Mouse (Mus musculus): Measurements from ENCODE around the gene Npas3.

The Npas3 gene

DNA sequence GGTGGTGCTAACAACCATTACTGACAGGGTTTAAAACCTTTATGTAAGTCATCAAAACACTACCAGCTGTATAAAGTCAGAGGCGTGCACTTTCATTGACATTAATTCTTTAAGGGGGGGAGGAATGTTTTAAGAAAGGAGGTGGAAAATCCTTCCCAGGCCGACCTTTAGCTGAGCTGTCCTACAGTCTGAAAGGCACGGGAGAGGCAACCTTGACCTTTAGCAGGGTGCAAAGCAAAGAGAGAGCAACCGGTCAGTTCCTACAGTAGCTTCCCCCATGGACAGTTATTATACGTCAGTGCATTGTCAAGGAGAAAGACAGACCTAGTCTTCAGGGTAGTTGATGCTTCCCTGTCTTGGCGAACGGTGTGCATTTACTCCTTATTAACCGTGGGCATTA, 756.1 kb downstream of the Npas3 start:
- no peak for DNase-seq

DNA sequence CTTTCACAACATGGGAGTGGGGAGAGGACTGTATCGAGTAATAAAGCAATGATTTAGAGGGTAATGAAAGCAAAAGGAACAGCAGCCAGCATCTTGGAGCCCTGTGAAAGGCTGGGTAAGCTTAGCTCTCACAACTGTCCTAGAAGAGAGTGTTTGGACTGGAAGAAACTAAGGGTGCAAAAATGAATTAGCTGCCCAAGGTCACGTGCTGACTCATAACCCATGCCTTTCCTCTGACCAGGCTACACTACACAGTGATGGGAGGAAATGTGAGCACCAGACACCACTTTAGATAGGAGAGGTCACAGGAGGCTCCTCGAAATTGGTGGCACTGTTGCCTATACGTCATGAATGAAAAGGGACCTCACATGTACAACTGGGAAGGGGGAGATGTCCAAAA, 757.1 kb downstream of the Npas3 start:
- DNase-seq = no peak

DNA sequence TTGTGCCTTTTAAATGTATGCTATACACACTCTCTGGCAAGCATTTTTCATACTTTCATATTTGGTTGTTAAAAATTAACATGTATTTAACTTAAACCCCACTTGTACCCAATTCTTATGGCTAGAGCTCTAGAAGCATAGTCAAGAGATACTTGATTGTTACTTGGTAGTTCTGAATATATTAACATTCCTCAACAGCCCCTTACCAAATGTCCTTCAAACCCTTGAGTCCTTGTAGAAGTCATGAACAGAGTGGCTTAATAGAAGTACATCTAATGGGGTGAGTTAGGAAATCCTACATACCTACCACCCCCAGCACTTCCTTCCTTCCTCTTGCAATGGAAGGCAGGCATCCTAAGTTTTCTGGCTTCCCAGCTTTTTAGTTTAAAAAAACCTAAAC, 766.8 kb downstream of the Npas3 start:
- DNase-seq = no peak

DNA sequence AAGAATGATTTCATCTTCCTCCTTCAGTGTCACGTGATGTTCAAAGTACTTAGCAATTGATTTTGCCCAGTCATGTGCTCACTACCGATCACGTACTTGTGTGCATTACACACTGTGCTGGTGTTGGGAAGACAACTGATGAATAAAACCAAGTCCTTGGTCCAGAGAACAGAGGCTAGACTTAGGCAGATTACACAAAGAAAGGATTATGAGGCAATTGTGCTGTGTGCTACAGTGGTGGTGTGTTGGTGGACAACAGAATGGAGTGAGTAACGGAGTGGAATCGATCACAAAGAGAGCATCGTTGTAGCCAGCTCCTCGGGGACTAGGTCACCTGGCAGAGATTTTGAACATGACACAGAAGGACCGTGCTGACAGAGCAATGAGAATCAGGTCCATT, 769.5 kb downstream of the Npas3 start:
- no peak for DNase-seq

DNA sequence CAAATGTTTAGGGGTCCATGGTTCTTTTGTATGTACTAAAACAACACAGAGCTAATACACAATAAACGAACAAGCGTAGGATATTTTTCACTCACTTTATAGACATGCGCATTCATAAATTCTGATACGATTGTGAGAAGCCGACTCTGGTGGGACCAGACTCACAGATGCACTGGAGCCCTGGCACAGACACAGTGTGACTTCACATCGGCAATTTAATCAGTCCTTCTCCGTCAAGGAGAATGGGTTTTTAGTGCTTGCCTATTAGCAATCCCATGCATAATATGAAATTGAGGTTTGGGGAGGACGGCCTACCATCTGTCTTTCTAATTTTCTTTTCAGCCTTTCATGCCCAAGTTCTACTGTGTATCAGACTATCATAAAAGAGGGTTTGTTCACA, 771.5 kb downstream of the Npas3 start:
- no peak for DNase-seq

DNA sequence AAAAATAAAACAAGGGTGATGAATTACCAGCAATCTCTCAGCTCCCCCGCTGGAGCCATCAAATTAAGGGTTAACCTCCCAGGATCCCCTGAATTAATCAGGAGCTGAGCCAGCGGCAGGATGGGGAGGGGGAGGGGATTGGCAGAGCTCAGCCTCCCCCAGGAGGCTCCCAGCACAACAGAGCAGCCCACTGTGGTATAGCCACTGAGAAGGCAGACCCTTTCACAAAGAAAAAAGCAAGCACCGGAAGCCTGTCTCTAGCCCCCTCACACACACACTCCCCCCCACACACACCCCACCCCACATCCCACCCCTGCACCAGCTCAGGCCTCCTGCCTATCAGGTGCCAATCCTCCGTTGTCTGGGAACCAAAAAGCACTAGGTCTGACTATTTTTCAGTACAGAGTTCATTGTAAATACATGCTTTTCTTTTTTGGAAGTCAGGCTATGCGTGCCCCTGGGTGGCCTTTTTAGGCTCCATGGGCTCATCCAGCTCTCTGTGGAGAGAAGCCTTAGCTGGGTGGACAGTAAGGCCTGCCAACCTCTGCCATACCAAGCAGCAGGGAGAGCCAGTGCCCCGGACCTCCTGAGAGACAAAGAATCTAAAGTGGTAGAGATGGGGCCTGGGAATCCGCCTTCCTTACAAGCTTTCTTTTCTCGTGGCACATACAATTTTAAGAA, 786.3 kb downstream of the Npas3 start:
- DNase-seq = peak; percentile 63 to 79

DNA sequence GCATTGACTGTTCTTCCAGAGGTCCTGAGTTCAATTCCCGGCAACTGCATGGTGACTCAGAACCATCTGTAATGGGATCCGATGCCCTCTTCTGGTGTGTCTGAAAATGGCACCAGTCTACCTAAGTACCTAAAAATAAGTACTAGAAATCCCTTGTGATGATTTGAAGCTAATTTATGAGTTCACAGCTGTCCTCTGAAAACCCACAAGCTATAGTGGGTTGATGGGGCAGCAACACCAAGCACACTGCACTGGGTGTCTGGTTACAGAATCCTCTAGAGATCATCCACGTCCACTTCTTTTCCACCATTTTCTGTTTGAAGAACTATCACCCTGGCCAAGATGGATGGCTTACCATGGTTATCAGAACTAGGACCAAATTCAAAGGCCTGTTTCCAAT, 789.1 kb downstream of the Npas3 start:
- DNase-seq = no peak

DNA sequence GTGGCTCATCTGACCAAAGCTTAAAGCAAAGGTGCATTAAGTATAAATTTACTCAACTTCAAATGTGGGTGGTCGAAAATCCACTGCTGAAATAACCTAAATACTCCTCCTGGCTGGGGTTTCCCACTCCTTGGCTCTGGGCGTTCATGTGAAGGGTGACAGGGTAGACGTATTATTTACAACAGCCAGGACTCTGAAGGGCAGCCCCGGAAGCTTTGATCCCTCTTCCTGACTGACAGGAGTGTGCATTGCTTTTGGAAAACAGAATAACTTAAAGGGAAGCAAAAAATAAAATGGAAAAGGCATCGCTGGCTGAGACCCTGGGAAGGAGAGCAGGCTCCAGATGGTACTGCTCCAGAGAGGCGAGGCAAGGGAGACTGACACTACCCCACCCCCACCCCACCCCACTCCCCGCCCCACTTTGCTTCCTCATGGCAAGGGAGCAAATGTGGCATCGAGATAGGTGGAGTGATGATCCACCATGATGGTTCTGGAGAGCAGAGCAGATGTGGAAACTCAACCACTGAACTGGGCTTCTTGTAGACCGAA, 794.6 kb downstream of the Npas3 start:
- DNase-seq = no peak

DNA sequence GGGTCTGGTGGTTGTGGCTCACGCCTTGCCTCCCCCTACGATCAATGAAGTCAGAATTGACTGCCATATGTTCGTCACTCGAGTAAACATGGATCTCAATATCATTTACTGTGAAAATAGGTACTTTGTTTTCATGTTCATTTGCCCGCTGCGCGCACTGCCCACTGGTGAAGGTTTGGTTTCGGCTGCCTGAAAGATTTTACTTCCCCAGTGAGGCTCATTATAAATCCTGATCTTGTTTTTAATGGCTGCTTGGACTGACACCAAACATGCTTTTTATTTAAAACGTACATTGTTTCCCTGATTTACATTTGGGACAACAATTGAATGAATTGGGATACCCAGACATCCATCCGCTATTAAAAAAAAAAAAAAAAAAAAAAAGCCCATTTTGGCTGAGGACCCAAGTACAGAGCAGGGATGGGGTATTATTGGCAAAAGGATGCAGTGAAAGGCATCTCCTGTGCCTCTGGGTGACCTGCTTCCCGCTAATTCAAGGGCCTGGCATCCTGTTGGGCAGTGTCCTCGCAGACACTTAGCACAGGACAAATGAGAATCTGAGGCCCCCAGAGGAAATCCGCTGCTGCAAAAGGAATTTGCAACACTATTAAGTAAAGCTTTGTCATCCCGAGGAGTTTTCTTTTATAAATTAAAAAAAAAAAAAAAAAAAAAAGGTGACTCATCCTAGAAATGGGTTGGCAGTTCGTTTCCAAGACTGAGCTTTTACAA, 796.3 kb downstream of the Npas3 start:
- DNase-seq = no peak

DNA sequence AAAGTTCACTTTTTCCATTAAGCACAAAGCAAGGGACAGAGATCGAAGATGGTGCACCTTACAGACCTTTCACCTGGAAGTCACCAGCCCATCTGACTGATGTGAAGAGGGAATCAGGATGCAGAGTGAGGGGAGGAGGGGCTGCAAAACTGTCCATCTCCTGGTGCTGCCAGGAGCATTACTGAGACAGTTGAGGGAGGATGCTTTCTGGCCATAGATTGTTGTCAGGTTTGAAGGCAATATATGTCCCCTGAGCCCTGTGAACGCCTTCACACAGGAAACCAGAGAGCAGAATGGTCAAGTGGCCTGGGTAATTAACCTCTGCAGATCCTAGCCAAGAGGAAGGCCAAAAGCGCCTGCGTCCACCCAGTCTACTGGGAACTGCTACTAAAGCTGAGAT, 796.9 kb downstream of the Npas3 start:
- no peak for DNase-seq

DNA sequence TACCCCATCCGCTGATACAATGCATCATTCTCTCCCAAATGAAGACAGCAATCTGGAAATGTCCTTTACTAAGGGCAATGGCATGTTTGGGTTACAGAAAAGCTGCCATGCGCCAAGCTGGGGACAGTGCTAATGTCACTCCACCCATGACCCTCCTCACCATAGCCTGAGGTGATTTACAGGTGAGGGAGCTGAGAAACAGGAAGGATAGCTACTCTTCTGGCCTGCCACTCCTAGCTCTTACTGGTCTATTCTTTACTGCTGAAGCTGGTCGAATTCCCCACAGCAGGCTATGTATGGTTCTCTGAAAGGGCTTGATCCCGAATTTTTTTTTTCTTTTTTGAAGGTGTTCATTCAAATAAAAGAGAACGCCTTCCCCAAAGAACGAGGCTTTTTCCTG, 798.3 kb downstream of the Npas3 start:
- DNase-seq = no peak

DNA sequence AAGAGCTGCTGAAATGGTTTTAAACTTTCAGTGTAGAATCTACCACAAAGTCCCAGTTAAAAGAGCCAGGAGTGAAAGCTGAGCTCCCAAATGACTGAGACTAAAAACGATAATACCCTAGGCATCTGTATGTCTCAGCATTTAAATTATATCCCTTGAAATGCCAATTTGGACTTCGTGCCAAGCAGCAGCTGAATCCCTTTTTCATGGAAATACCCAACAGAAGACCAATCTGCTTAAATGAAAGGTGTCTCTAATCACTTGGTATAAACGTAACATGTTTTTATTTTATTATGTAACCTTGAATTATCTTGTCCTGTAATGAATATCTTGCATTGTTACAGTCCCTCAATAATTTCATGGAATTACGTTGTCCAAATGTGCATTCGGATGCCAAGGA, 799.6 kb downstream of the Npas3 start:
- no peak for DNase-seq

DNA sequence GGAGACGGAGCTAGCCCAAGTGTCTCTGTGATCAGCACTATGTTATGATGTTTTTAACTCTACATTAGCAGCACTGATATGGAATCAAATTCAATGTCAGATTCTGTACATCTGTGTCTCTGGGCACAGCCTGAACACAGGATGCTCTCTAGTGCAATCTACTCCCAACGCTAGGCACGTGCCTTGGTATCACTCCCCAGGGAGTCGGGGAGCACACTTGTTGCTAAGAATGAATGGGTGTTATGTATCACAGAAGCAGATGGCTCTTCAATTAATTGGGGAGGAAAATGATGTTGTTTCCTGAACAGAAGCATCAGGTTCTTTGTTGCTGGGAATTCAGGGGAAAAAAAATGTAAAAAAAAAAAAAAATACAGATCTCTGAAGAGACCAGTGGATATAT, 801.4 kb downstream of the Npas3 start:
- no peak for DNase-seq

DNA sequence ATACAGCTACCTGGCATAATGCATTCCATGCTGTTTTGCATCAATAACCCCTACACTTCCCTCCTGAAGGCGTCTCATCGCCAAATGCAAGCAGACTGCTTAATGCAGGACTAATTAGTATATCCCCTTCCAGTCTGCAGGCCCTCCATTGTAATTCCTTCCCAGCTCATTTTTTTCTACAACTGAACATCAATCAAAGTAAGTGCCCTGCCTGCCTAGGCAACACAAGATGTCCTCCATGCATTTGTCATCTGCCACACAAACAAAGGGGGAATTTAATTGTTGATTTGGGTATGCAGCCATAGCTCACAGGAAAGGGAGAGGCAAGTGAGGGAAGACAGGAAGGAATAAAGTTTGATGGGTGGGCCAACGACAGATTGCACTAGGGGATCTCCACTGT, 804.5 kb downstream of the Npas3 start:
- DNase-seq = no peak

DNA sequence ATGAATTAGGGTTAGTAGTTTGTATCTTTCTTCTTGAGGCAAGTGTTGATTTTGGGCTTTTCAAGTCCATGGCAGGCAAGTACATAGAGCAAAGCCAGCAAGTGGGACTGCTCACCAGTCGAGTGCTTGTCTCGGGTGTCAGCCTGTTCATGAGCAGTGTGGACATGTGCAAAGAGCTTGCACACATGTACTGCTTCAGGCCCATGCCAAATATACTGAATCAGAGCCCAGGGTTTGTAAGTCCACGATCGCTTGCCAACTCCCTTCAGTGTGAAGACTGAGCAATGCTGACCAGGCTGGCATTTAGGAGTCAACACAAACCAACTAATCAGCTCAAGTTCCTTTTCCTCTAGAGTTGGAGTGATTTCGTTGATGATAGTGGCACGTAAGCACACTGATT, 805.1 kb downstream of the Npas3 start:
- peak; percentile 65 to 73 for DNase-seq

DNA sequence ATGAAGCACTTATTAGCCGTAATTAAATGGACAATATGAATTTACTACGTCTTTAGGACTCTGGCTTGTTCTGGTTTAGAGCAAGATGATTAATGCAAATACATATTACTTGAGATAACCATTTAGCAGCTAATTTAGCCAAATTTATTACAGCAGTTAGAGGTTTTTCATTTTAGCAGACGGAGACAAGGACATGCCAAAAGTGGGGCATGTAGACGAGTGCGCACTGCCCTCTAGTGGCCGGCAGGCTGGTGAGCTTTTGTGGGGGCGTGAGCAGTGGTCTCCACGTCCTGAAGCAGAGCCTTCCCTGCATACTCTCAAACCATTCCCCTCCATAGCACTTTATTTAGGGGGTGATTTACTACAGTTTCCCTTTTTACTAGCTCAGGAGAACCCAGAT, 812.3 kb downstream of the Npas3 start:
- DNase-seq = peak; percentile 93 to 95

DNA sequence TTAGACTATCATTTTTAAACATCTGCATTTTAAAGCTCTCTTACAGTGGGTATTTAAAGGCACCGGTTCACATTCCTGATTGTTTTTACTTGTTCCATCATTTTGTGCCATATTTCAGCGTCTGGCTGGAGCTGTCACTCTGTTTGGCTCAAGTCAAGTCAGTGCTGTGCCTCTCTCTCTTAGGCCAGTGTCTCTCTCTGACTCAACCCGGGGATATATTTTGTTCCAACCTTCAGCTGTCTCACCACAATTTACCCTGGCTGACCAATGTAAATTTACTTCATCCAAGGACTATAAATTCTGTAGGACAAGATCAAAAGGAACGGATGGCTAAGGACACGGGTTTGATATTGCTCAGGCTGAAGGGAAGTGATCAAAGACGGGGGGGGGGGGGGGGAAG, 812.7 kb downstream of the Npas3 start:
- DNase-seq = no peak

DNA sequence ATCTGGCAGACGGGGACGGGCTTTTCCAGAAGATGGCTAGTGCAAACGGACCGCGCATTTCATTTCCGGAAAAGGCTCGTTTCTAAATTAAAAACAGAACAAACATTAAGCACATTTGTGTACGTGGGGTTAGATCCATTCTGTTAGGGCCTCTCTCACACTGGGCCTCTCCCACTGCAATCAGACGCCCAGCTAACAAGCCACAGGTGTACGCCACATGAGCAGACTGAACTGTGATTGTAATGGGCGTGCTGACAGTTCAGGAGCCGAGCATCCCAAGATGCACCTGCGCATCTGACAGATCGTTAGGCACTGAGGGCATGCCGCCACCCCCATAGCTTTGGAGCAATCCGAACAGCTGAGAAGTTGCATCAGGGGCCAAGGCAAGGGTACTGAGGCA, 816.5 kb downstream of the Npas3 start:
- DNase-seq = no peak

DNA sequence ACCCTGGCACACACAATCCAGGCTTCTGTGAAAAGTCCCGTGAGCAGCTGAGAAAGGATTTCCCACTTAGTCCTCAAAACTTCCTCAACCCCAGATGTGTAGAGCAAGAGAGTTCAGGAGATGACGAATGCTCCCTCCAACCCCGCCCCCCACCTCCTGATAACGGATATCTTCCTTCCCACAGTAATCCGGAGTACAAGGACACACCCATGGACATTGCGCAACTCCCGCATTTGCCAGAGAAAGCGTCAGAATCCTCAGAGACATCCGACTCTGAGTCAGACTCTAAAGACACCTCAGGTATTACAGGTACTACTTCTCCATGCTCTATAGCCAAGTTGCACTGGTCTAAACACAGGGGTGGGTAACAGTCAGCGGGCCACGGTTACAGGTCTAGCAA, 817.1 kb downstream of the Npas3 start:
- DNase-seq = no peak

DNA sequence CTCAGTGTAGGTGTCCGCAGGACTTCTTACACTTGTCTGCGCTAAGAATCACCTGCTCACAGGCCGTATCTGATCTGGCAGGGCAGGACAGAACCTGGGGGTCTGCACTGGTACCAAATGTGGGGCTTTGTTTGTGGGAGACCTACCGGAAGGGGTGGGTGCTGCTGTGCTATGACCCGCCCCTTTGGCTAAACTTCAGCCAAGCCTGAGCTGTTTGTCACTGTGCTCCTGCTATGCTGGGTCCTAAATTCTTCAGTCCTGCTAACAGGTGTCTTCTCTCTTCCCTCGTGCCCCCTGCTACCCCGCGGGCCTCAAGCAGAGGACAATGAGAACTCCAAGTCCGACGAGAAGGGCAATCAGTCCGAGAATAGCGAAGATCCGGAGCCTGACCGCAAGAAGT, 818.9 kb downstream of the Npas3 start:
- no peak for DNase-seq

DNA sequence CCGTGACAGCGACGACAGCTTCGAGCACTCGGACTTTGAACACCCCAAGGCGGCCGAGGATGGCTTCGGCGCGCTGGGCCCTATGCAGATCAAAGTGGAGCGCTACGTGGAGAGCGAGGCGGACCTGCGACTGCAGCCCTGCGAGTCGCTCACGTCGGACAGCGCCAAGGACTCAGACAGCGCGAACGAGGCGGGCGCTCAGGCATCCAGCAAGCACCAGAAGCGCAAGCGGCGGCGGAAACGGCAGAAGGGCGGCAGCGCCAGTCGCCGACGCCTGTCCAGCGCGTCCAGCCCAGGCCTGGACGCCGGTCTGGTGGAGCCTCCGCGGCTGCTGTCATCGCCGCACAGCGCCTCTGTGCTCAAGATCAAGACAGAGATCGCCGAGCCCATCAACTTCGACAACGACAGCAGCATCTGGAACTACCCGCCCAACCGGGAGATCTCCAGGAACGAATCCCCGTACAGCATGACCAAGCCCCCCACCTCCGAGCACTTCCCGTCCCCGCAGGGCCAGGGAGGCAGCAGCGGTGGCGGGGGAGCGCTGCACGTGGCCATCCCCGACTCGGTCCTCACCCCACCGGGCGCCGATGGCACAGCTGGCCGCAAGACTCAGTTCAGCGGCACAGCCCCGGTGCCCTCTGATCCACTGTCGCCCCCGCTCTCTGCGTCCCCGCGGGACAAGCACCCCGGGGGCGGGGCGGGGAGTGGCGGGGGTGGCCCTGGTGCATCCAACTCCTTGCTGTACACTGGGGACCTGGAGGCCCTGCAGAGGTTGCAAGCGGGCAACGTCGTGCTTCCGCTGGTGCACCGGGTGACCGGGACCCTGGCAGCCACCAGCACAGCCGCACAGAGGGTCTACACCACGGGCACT, 819.6 kb downstream of the Npas3 start:
- DNase-seq = peak; percentile 55 to 56

DNA sequence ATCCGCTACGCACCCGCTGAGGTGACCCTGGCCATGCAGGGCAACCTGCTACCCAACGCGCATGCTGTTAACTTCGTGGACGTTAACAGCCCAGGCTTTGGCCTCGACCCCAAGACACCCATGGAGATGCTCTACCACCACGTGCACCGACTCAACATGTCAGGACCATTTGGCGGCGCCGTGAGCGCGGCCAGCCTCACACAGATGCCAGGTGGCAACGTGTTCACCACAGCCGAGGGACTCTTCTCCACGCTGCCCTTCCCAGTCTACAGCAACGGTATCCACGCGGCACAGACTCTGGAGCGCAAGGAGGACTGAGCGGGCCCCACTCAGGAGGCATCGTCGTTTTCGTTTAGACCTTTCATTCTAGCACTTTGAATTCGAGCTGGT, 820.3 kb downstream of the Npas3 start:
- peak; percentile 26 to 37 for DNase-seq

DNA sequence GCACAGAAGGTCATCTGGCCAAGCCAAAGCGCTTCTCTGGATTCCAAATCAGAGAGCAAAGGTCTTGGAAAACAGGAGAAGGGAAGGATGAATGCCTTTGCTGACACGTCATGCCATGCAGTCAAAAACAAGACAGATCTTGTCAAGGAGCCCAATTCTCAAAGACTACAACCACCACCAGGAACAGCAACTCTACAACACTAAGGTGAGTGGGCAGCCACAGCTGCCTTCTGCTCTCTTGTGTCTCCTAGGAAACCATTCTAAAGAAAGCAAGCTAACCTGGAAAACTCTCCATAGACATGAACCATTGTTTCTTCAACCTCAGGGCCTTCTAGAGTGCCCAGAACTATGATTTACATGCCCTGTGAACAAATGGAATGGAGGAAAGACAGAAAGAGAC, 825.5 kb downstream of the Npas3 start:
- no peak for DNase-seq

DNA sequence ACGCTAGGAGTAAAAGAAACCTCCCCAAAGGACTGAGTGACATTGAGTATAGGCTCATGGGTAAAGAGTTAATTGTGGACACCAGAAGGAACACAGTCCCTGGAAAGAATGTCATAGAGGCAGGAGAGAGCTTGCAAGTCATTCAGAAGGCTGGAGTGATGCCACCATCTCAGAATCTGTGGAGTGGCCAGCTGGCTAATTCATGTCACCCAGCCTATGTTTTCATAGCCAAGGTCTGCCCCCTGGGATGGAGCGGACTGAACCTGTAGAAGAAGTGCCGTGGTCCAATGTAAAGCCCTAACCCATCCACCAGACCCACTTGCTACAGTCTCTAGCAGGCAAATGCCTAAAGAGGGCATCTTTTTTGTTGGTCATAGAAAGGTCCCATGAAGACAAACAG, 832.5 kb downstream of the Npas3 start:
- DNase-seq = peak; percentile 57 to 69
